Mouse (Mus musculus) thymus, adult 2 months (tissue): ENCODE results near the gene Zfp618.

Experiments
- CTCF ChIP-seq: fragments of 200-500 bp; IDR thresholded peaks from 2 replicates; pipeline ENCODE4 v1.5.1; 2012; ENCODE audit warnings: mild to moderate bottlenecking, control low read depth, low read length, moderate library complexity, borderline replicate concordance; ENCODE audit not compliant: control insufficient read depth, poor library complexity, insufficient read depth; ENCODE audit errors: extremely low read depth
- POLR2A ChIP-seq: fragments of 200-500 bp; IDR thresholded peaks from 2 replicates; pipeline ENCODE4 v1.6.1; 2012; ENCODE audit warnings: mild to moderate bottlenecking, low read length, control low read depth, moderate library complexity; ENCODE audit not compliant: control insufficient read depth, poor library complexity, insufficient read depth; ENCODE audit errors: extremely low read depth

- TF ChIP-seq POLR2A (no peak), CTCF (no peak)
These were observed 91.5 kb downstream of the Zfp618 start for GRCm38 (mm10) chr4:63056641-63057415.
